Mouse (Mus musculus) liver, embryonic 14.5 days (tissue): ENCODE measurements around the gene Olfr56. TPM values are rescaled to one million over a fixed set of nuclear protein-coding genes. Genes with fewer than 3 reads are reported as not detected.

Experiments
- ATAC-seq: fragments of 200-750 bp; cut with Nextera tagmentation; 2 replicates; pipeline ENCODE4 v1.8.0; 2017; ENCODE audit warnings: moderate number of reproducible peaks, mild to moderate bottlenecking, moderate library complexity; ENCODE audit not compliant: insufficient read depth
- DNase-seq, 3 experiments: peaks; one replicate each; pipeline ENCODE4 v3.0.0-alpha.2; 2012 to 2013; ENCODE audit warnings: low read depth in 3 of 3, low spot score in 3 of 3
- H3K27ac ChIP-seq: fragments of 300-500 bp; sonication (generic); 2 replicates; pipeline ENCODE4 v1.5.1; 2014; ENCODE audit warnings: moderate library complexity, mild to moderate bottlenecking, control low read depth, inconsistent platforms
- H3K27me3 ChIP-seq: fragments of 300-500 bp; sonication (generic); 2 replicates; pipeline ENCODE4 v1.6.1; 2014; ENCODE audit warnings: mild to moderate bottlenecking, low read length, moderate library complexity; ENCODE audit not compliant: control insufficient read depth, insufficient read depth
- H3K36me3 ChIP-seq: fragments of 300-500 bp; sonication (generic); replicated peaks from 2 replicates; pipeline ENCODE4 v1.6.1; 2014; ENCODE audit warnings: low read depth; ENCODE audit not compliant: control insufficient read depth, insufficient read depth
- H3K4me1 ChIP-seq, 2 experiments: fragments of 200-500 bp in 1 of 2; fragments of 300-500 bp in 1 of 2; sonication (generic) in 1 of 2; replicated peaks; 2 replicates each; pipeline ENCODE4 v1.6.1; 2012 to 2014; ENCODE audit warnings: antibody characterized with exemption in 1 of 2, inconsistent platforms in 1 of 2, low read length in 1 of 2; ENCODE audit not compliant: control insufficient read depth in 2 of 2, insufficient read depth in 2 of 2
- H3K4me2 ChIP-seq: fragments of 300-500 bp; sonication (generic); 2 replicates; pipeline ENCODE4 v1.6.1; 2014; ENCODE audit warnings: low read depth, mild to moderate bottlenecking, control low read depth, moderate library complexity
- H3K4me3 ChIP-seq, 2 experiments: fragments of 200-500 bp in 1 of 2; fragments of 300-500 bp in 1 of 2; sonication (generic) in 1 of 2; 2 replicates each; pipeline ENCODE4 v1.5.1; 2012 to 2014; ENCODE audit warnings: low read depth in 2 of 2, low read length in 2 of 2, mild to moderate bottlenecking in 2 of 2, control low read depth in 1 of 2, inconsistent platforms in 1 of 2, moderate library complexity in 1 of 2; ENCODE audit not compliant: insufficient read depth in 1 of 2
- H3K9ac ChIP-seq: fragments of 300-500 bp; sonication (generic); replicated peaks from 2 replicates; pipeline ENCODE4 v1.6.1; 2014; ENCODE audit warnings: mild to moderate bottlenecking, control low read depth, moderate library complexity
- H3K9me3 ChIP-seq: fragments of 300-500 bp; sonication (generic); 2 replicates; pipeline ENCODE4 v1.6.1; 2016; ENCODE audit warnings: low read length, mixed read lengths; ENCODE audit not compliant: control insufficient read depth
- CTCF ChIP-seq: IDR thresholded peaks from 2 replicates; pipeline ENCODE4 v1.5.1; 2016; ENCODE audit warnings: antibody characterized with exemption, low read depth, control low read depth
- EP300 ChIP-seq: IDR thresholded peaks from 2 replicates; pipeline ENCODE4 v1.6.1; 2016; ENCODE audit warnings: antibody characterized with exemption, low read depth
- WGBS: fragments of 180-500 bp; shearing (Covaris S2); extraction: QIAGEN DNeasy Blood & Tissue Kit; methylation state at CpG from one replicate; pipeline ENCODE4 v1.1.7; 2014; ENCODE audit not compliant: insufficient replicate concordance; 5-methylcytosine and 5-hydroxymethylcytosine counted together
- polyA plus RNA-seq, 2 experiments: library from polyadenylated mRNA; depleted of rRNA in 1 of 2; stranded (reverse) in 1 of 2; unstranded in 1 of 2; fragments of >200 nt; fragmentation: Nextera tagmentation in 1 of 2; extraction: Ambion mirVana in 1 of 2; gene quantifications; 2 replicates each; pipeline versions ENCODE4 v1.2.1 to v1.2.3; 2012 to 2014

The Olfr56 gene
- polyA plus RNA-seq, 2 experiments = 0.10 TPM; not detected in 1

DNA sequence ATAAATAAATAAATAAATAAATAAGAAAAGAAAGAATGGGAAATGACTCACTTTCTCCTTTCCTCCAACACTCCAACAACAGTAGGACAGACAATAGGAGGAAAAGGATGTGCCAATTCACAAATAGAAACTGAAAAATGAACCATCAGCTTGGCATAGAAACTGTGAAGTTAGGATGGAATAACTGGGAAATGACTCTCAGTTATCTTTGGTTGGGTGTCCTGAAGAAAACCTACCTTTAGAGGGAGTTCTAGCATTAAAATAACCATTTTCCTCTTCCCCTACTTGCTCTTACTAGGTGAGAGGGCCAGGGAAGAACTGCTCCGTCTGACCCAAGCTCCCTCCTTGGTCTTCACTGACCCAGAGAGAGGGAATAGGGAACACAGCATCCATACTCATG is 127.1 kb downstream of the Olfr56 start:
- Histone ChIP-seq H3K36me3 (no peaks in the 10 kb centered on the region), H3K9ac (no peak overlapping the region), H3K4me2 (no peak overlapping the region), H3K4me3 (no peak overlapping the region), H3K27me3 (no peaks in the 10 kb centered on the region), H3K27ac (no peak overlapping the region), H3K9me3 (no peaks in the 10 kb centered on the region), H3K4me1 (peaks cover 0 to 9% of the 10 kb centered on the region in 2 experiments; a peak in 1 of 4 replicates)
- TF ChIP-seq CTCF (no peak), EP300 (no peak)
- ATAC-seq = no peak
- no peak for DNase-seq
- 70% methylated on average over 1 of the region's 1 CpGs for WGBS

DNA sequence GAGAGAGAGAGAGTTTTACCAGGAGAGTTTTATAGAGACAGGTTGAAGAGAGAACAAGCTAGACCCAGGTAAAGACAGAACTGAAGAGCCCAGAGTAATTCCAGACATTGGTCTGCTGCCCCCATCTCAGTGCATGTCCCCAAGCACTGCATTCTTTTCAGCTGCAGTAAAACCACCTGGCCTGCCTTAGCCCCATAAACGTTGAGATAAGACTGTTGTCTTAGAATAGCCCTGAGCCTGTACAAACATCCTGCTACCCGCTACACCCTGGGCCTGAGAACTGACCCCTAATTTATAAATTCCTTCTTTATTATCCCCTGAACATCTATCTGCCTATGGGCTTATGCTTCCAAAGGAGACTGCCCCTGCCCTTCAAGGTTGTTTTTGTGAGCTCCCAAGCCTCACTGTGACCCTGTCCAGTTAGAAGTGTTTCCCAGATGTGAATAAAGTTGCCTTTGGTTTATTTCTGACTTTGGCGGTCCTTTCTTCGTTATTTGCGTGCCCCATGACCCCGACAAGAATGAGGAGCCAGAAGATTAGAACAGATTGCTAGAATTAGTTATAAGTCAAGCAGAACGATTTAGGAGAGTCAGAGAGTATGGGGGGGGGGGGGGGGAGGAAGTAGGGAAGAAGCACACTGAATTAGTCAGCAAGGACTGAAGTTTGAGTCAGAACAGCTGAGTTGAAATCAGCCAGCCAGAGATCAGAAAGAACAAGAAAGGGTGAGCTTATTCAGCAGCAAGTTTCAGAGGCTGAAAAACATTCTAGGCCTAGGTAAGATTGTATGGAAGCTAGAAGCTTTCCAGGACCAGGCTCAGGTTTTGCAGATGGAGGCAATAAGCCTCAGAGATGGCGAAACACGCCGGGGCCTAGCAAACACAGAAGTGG is 129.2 kb downstream of the Olfr56 start:
- Histone ChIP-seq H3K27ac (no peak overlapping the region), H3K4me1 (peaks cover 0 to 2% of the 10 kb centered on the region in 2 experiments; a peak in 1 of 4 replicates), H3K36me3 (no peaks in the 10 kb centered on the region), H3K4me2 (no peak overlapping the region), H3K4me3 (no peak overlapping the region), H3K9me3 (no peaks in the 10 kb centered on the region), H3K9ac (no peak overlapping the region), H3K27me3 (no peaks in the 10 kb centered on the region)
- DNase-seq (no peak), ATAC-seq (no peak)
- WGBS = 65% methylated on average over 10 of the region's 10 CpGs
- TF ChIP-seq CTCF = no peak
- no peak for TF ChIP-seq EP300

DNA sequence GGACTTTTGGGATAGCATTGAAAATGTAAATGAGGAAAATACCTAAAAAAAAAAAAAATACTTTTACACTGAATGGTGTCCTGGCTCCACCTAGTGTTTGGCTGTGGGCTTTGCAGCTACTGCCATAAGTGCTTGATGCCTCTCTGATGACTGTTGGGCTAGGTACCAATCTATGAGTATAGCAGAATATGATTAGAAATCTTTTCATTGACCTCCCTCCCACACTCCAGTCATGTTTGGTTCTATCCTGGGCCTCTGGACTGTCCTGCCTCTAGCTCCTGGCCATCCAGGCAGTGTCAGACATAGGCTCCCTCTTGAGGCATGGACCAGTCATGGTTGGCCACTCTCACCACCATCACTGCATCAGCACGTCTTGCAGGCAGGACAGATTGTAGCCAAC is 130.1 kb downstream of the Olfr56 start:
- no peak overlapping the region for H3K9ac ChIP-seq
- no peak overlapping the region for H3K4me2 ChIP-seq
- no peaks in the 10 kb centered on the region for H3K9me3 ChIP-seq
- 0 out of 4 replicates have a peak, but pooled peaks cover 0 to 2% of the 10 kb centered on the region in 2 experiments for H3K4me1 ChIP-seq
- ATAC-seq (no peak), DNase-seq (no peak)
- H3K36me3 ChIP-seq = no peaks in the 10 kb centered on the region
- H3K27me3 ChIP-seq = no peaks in the 10 kb centered on the region
- TF ChIP-seq EP300 (no peak), CTCF (peak; percentile 76)
- WGBS = 32% methylated on average over 1 of the region's 1 CpGs
- H3K4me3 ChIP-seq = no peak overlapping the region
- H3K27ac ChIP-seq = no peak overlapping the region

DNA sequence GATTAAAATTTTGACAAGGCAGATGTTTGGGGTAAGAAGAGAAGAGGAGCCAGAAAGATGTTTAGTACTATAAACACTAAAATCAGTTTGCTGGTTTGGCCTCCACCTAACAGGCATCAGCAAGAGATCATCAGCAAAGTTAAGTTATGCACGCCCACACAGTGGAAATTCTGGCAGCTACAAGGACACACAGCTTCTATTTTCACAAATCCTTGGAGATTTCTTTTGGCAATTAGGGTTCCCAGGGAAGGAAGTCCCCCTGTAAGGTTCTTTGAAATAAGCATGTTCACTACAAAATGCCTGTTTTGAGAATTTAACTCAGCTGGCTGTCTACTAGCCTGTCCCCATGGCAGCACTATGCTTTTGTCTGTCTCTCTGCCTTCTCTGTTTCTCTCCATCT is 132.3 kb downstream of the Olfr56 start:
- TF ChIP-seq EP300 = no peak
- no peak for TF ChIP-seq CTCF
- no peak for DNase-seq
- Histone ChIP-seq H3K4me1 (no peaks in the 10 kb centered on the region), H3K27ac (no peak overlapping the region), H3K9ac (no peak overlapping the region), H3K27me3 (no peaks in the 10 kb centered on the region), H3K9me3 (no peaks in the 10 kb centered on the region), H3K4me3 (no peak overlapping the region), H3K4me2 (no peak overlapping the region), H3K36me3 (no peaks in the 10 kb centered on the region)
- 43% methylated on average over 1 of the region's 1 CpGs for WGBS
- no peak for ATAC-seq

DNA sequence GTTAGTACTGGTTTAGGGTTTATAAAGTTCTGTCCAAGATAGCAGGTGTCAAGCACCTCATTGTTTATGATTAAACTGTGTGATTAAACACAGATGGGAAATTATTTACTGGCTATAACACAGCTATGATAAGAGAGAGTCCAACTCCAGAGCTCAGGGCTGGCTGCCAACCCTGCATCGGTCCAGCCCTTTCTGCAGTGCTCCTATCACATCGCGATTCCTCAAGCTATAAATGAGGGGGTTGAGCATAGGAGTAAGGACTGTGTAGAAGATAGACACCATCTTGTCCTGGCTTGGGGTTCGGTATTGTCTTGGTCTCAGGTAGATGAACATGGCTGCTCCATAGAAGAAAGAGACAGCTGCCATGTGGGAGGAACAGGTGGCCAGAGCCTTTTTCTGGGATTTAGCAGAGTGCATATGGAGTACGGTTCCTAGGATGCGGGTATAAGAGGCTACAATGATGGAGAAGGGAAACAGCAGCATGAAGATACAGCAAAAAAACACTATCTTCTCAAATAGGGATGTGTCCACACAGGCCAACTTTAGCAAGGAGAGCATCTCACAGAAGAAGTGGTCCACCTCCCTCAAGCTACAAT is 134.0 kb downstream of the Olfr56 start:
- Histone ChIP-seq H3K4me2 (no peak overlapping the region), H3K4me1 (no peaks in the 10 kb centered on the region), H3K9ac (no peak overlapping the region), H3K4me3 (no peak overlapping the region), H3K9me3 (no peaks in the 10 kb centered on the region), H3K27me3 (no peaks in the 10 kb centered on the region), H3K27ac (no peak overlapping the region), H3K36me3 (no peaks in the 10 kb centered on the region)
- TF ChIP-seq CTCF (no peak), EP300 (no peak)
- ATAC-seq (no peak), DNase-seq (no peak)
- WGBS = 69% methylated on average over 6 of the region's 6 CpGs
